Mouse (Mus musculus) megakaryocyte-erythroid progenitor cell, adult 5-6 weeks (primary cell): ENCODE measurements around the gene Gdf5. TPM values are rescaled to one million over a fixed set of nuclear protein-coding genes. Genes with fewer than 3 reads are reported as not detected.

ENCODE experiments used
- total RNA-seq, 2 experiments: library from RNA; stranded (forward) in 1 of 2; stranded (reverse) in 1 of 2; fragments of 200-1000, 215-1000 nt in 1 of 2; fragments of >200 nt in 1 of 2; fragmentation: Nextera tagmentation in 1 of 2; gene quantifications; 2 replicates each; pipeline ENCODE4 v1.2.3; 2014 to 2017

The Gdf5 gene
- total RNA-seq, 2 experiments from 2014 or later = not detected

Other genes starting within 250 kb of the Gdf5 start
- gene Edem2, start 215.9 kb downstream of the Gdf5 start, total RNA-seq (2014; fragmentation: Nextera tagmentation) = 15.9 and 23.0 TPM in 2 replicates
- gene Edem2, start 215.9 kb downstream of the Gdf5 start, total RNA-seq (2017) = 10.1 and 14.7 TPM in 2 replicates
- gene Gm17581, start 209.5 kb downstream of the Gdf5 start, total RNA-seq (2014; fragmentation: Nextera tagmentation) = not detected in 2 replicates
- gene Gm17581, start 209.5 kb downstream of the Gdf5 start, total RNA-seq (2017) = not detected in 2 replicates
- gene Procr, start 194.2 kb downstream of the Gdf5 start, total RNA-seq (2014; fragmentation: Nextera tagmentation) = not detected in 2 replicates
- 1.4 TPM in 1 of 2 replicates, not detected in the other for gene Procr, start 194.2 kb downstream of the Gdf5 start, total RNA-seq (2017)
- not detected in 2 replicates for gene Mmp24, start 170.0 kb downstream of the Gdf5 start, total RNA-seq (2014; fragmentation: Nextera tagmentation)
- 0.05 TPM in 1 of 2 replicates, not detected in the other for gene Mmp24, start 170.0 kb downstream of the Gdf5 start, total RNA-seq (2017)
- 9.0 and 9.9 TPM in 2 replicates for gene BC029722, start 125.9 kb downstream of the Gdf5 start, total RNA-seq (2014; fragmentation: Nextera tagmentation)
- 4.4 and 10.3 TPM in 2 replicates for gene BC029722, start 125.9 kb downstream of the Gdf5 start, total RNA-seq (2017)
- gene Eif6, start 118.4 kb downstream of the Gdf5 start, total RNA-seq (2014; fragmentation: Nextera tagmentation) = 234 and 280 TPM in 2 replicates
- gene Eif6, start 118.4 kb downstream of the Gdf5 start, total RNA-seq (2017) = 50.6 and 110 TPM in 2 replicates
- gene Fam83c, start 110.5 kb downstream of the Gdf5 start, total RNA-seq (2014; fragmentation: Nextera tagmentation) = not detected in 2 replicates
- gene Fam83c, start 110.5 kb downstream of the Gdf5 start, total RNA-seq (2017) = not detected in 2 replicates
- gene Uqcc1, start 15.1 kb downstream of the Gdf5 start, total RNA-seq (2014; fragmentation: Nextera tagmentation) = 33.6 and 42.4 TPM in 2 replicates
- 63.6 and 72.4 TPM in 2 replicates for gene Uqcc1, start 15.1 kb downstream of the Gdf5 start, total RNA-seq (2017)
- not detected in 2 replicates for gene Gm15557, start 4.6 kb downstream of the Gdf5 start, total RNA-seq (2014; fragmentation: Nextera tagmentation)
- not detected in 2 replicates for gene Gm15557, start 4.6 kb downstream of the Gdf5 start, total RNA-seq (2017)
- 22.0 and 26.1 TPM in 2 replicates for gene Cep250, start 11.1 kb upstream of the Gdf5 start, total RNA-seq (2014; fragmentation: Nextera tagmentation)
- gene Cep250, start 11.1 kb upstream of the Gdf5 start, total RNA-seq (2017) = 23.9 and 27.9 TPM in 2 replicates
- gene 6430550D23Rik, start 62.6 kb upstream of the Gdf5 start, total RNA-seq (2014; fragmentation: Nextera tagmentation) = 0.37 and 1.3 TPM in 2 replicates
- gene 6430550D23Rik, start 62.6 kb upstream of the Gdf5 start, total RNA-seq (2017) = 7.0 TPM in 1 of 2 replicates, not detected in the other
- 160 TPM in 2 replicates for gene Ergic3, start 62.7 kb upstream of the Gdf5 start, total RNA-seq (2014; fragmentation: Nextera tagmentation)
- gene Ergic3, start 62.7 kb upstream of the Gdf5 start, total RNA-seq (2017) = 68.0 and 100 TPM in 2 replicates
- gene Fer1l4, start 107.6 kb upstream of the Gdf5 start, total RNA-seq (2014; fragmentation: Nextera tagmentation) = not detected in 2 replicates
- not detected in 2 replicates for gene Fer1l4, start 107.6 kb upstream of the Gdf5 start, total RNA-seq (2017)
- 1.6 and 5.0 TPM in 2 replicates for gene Spag4, start 119.8 kb upstream of the Gdf5 start, total RNA-seq (2014; fragmentation: Nextera tagmentation)
- gene Spag4, start 119.8 kb upstream of the Gdf5 start, total RNA-seq (2017) = 1.8 TPM in 1 of 2 replicates, not detected in the other
- gene Cpne1, start 166.6 kb upstream of the Gdf5 start, total RNA-seq (2014; fragmentation: Nextera tagmentation) = 28.7 and 29.6 TPM in 2 replicates
- gene Cpne1, start 166.6 kb upstream of the Gdf5 start, total RNA-seq (2017) = 15.0 and 19.9 TPM in 2 replicates
- 57.8 and 58.4 TPM in 2 replicates for gene Rbm12, start 166.6 kb upstream of the Gdf5 start, total RNA-seq (2014; fragmentation: Nextera tagmentation)
- gene Rbm12, start 166.6 kb upstream of the Gdf5 start, total RNA-seq (2017) = 48.4 and 48.5 TPM in 2 replicates
- 9.2 and 16.3 TPM in 2 replicates for gene Gm28036, start 181.7 kb upstream of the Gdf5 start, total RNA-seq (2014; fragmentation: Nextera tagmentation)
- gene Gm28036, start 181.7 kb upstream of the Gdf5 start, total RNA-seq (2017) = 30.6 and 54.8 TPM in 2 replicates
- gene Romo1, start 198.7 kb upstream of the Gdf5 start, total RNA-seq (2014; fragmentation: Nextera tagmentation) = 197 and 326 TPM in 2 replicates
- gene Romo1, start 198.7 kb upstream of the Gdf5 start, total RNA-seq (2017) = 12.3 and 18.2 TPM in 2 replicates
- gene Nfs1, start 198.8 kb upstream of the Gdf5 start, total RNA-seq (2014; fragmentation: Nextera tagmentation) = 82.6 and 85.5 TPM in 2 replicates
- gene Nfs1, start 198.8 kb upstream of the Gdf5 start, total RNA-seq (2017) = 58.6 and 61.5 TPM in 2 replicates
- 370 and 390 TPM in 2 replicates for gene Rbm39, start 234.9 kb upstream of the Gdf5 start, total RNA-seq (2014; fragmentation: Nextera tagmentation)
- 690 and 765 TPM in 2 replicates for gene Rbm39, start 234.9 kb upstream of the Gdf5 start, total RNA-seq (2017)